Mouse (Mus musculus): Measurements from ENCODE around the gene Saa1. TPM values are rescaled to one million over a fixed set of nuclear protein-coding genes. Genes with fewer than 3 reads are reported as not detected.
A peak's percentile ranks its signal among the peaks of the same experiment; 100 is the strongest.
"Not testable (repeated sequence)": the region's sequence is repeated elsewhere in the genome, so short reads cannot be mapped to it uniquely, and the experiment has no call there.

Saa1 gene
- not detected in 2 replicates for polyA plus RNA-seq (2014; fragmentation: Nextera tagmentation; extraction: Ambion mirVana)

- DNase-seq; H3K9ac ChIP-seq; H3K4me3 ChIP-seq (ENCODE audit: low read depth, low read length); H3K4me2 ChIP-seq; ATAC-seq (ENCODE audit: insufficient read depth); H3K9me3 ChIP-seq (ENCODE audit: low read depth, low read length); H3K27ac ChIP-seq (ENCODE audit: low read depth); H3K4me1 ChIP-seq (ENCODE audit: insufficient read depth); H3K36me3 ChIP-seq (ENCODE audit: insufficient read depth); H3K27me3 ChIP-seq (ENCODE audit: insufficient read depth, low read length): not testable (repeated sequence)
- WGBS, result 62% methylated on average over 3 of the region's 3 CpGs
These were observed at the start of gene Saa1 for GRCm38 (mm10) chr7:46742880-46743279. Saa1 (minus strand) TSS chr7:46742980.

- Histone ChIP-seq H3K27ac (ENCODE audit: low read depth) (no peak overlapping the region), H3K4me2 (no peak overlapping the region), H3K36me3 (ENCODE audit: insufficient read depth) (peaks cover 44% of the 10 kb centered on the region), H3K4me1 (ENCODE audit: insufficient read depth) (no peaks in the 10 kb centered on the region), H3K9ac (no peak overlapping the region), H3K9me3 (ENCODE audit: low read depth, low read length) (no peaks in the 10 kb centered on the region), H3K4me3 (ENCODE audit: low read depth, low read length) (no peak overlapping the region), H3K27me3 (ENCODE audit: insufficient read depth, low read length) (no peaks in the 10 kb centered on the region)
- WGBS, result 85% methylated on average over 5 of the region's 5 CpGs
- ATAC-seq (ENCODE audit: insufficient read depth) (no peak), DNase-seq (no peak)
- TF ChIP-seq CTCF (IDR thresholded peaks at IDR 0.05; ENCODE audit: low read depth), result no peak
These were observed 46.5 kb upstream of the Saa1 start for GRCm38 (mm10) chr7:46789177-46789849.

GRCm38 (mm10) chr7:46770706-46771105 lies 27.9 kb upstream of the Saa1 start:
- Histone ChIP-seq H3K4me1 (ENCODE audit: insufficient read depth) (no peaks in the 10 kb centered on the region; the same call in 1 of the 2 replicates), H3K4me3 (ENCODE audit: low read depth, low read length) (no peak overlapping the region), H3K9me3 (ENCODE audit: low read depth, low read length) (no peaks in the 10 kb centered on the region), H3K36me3 (ENCODE audit: insufficient read depth) (peaks cover 77% of the 10 kb centered on the region), H3K27me3 (ENCODE audit: insufficient read depth, low read length) (no peaks in the 10 kb centered on the region), H3K4me2 (no peak overlapping the region), H3K27ac (ENCODE audit: low read depth) (no peak overlapping the region), H3K9ac (no peak overlapping the region)
- DNase-seq, result peak; percentile 87
- ATAC-seq (ENCODE audit: insufficient read depth), result peak; percentile 52; the same call in 1 of the 2 replicates
- 59% methylated on average over 4 of the region's 4 CpGs for WGBS
- peak; percentile 99 for TF ChIP-seq CTCF (IDR thresholded peaks at IDR 0.05; ENCODE audit: low read depth)

- DNase-seq, result no peak
- Histone ChIP-seq H3K36me3 (ENCODE audit: insufficient read depth) (peaks cover 69% of the 10 kb centered on the region), H3K4me1 (ENCODE audit: insufficient read depth) (no peaks in the 10 kb centered on the region; the same call in 1 of the 2 replicates), H3K27me3 (ENCODE audit: insufficient read depth, low read length) (no peaks in the 10 kb centered on the region), H3K4me2 (no peak overlapping the region), H3K4me3 (ENCODE audit: low read depth, low read length) (no peak overlapping the region), H3K9me3 (ENCODE audit: low read depth, low read length) (no peaks in the 10 kb centered on the region), H3K27ac (ENCODE audit: low read depth) (peak overlapping the region; percentile 77; the same call in 1 of the 2 replicates), H3K9ac (no peak overlapping the region)
- no peak for ATAC-seq (ENCODE audit: insufficient read depth)
- no peak for TF ChIP-seq CTCF (IDR thresholded peaks at IDR 0.05; ENCODE audit: low read depth)
- WGBS, result 84% methylated on average over 7 of the region's 7 CpGs
These were observed 25.7 kb upstream of the Saa1 start for GRCm38 (mm10) chr7:46768451-46768850.

DNA sequence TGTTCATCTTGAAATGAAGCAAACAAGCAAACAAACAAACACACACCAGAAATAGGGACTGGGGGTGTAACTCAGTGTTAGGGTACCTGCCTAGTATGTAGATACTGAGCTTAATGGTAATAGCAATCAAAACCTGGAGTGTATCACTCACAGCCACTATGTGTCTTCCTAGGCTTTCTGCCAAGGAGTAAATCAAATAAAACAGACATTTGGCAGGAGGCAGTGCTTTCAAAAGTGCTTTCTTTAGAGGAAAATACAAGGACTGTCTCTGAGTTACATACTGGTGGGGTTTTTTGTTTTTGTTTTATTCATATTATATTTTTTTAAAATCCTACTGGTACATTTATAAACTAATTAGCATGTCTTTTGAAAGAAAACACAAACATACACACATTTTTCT lies 24.6 kb upstream of the Saa1 start:
- no peak for TF ChIP-seq CTCF (IDR thresholded peaks at IDR 0.05; ENCODE audit: low read depth)
- no peak overlapping the region for H3K9ac ChIP-seq
- peak overlapping the region; percentile 77; the same call in 1 of the 2 replicates for H3K27ac ChIP-seq (ENCODE audit: low read depth)
- no peak overlapping the region for H3K4me3 ChIP-seq (ENCODE audit: low read depth, low read length)
- H3K36me3 ChIP-seq (ENCODE audit: insufficient read depth), result peaks cover 71% of the 10 kb centered on the region
- no peaks in the 10 kb centered on the region; the same call in 1 of the 2 replicates for H3K4me1 ChIP-seq (ENCODE audit: insufficient read depth)
- H3K27me3 ChIP-seq (ENCODE audit: insufficient read depth, low read length), result no peaks in the 10 kb centered on the region
- H3K4me2 ChIP-seq, result no peak overlapping the region
- ATAC-seq (ENCODE audit: insufficient read depth) (peak; percentile 53; the same call in 1 of the 2 replicates), DNase-seq (peak; percentile 75)
- no peaks in the 10 kb centered on the region for H3K9me3 ChIP-seq (ENCODE audit: low read depth, low read length)

DNA sequence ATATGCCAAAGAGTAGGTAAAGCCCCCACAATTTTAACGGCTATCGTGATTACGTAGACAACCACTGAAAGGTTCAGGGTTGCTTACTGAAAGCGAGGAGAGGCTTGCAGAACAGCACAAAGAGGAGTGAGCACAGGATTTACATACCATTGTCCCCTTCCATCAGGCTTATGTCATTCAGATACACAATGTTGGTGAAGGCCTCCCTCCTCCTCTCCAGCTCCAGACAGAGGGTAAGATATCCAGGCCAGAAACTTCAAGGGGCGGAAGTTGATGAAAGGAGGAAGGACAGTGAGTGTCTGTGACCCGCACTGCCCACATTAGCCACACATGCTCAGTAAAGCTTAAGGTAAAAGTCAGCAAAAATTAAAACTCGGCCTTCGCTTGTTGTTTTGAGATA lies 21.9 kb upstream of the Saa1 start:
- no peak for ATAC-seq (ENCODE audit: insufficient read depth)
- WGBS, result 90% methylated on average over 8 of the region's 8 CpGs
- no peak for TF ChIP-seq CTCF (IDR thresholded peaks at IDR 0.05; ENCODE audit: low read depth)

GRCm38 (mm10) chr7:46762601-46763000 lies 19.8 kb upstream of the Saa1 start:
- 91% methylated on average over 5 of the region's 5 CpGs for WGBS
- DNase-seq (no peak), ATAC-seq (ENCODE audit: insufficient read depth) (no peak)
- Histone ChIP-seq H3K27me3 (ENCODE audit: insufficient read depth, low read length) (no peaks in the 10 kb centered on the region), H3K9me3 (ENCODE audit: low read depth, low read length) (no peaks in the 10 kb centered on the region), H3K9ac (no peak overlapping the region), H3K4me3 (ENCODE audit: low read depth, low read length) (no peak overlapping the region), H3K4me2 (no peak overlapping the region), H3K27ac (ENCODE audit: low read depth) (no peak overlapping the region), H3K36me3 (ENCODE audit: insufficient read depth) (peaks cover 65% of the 10 kb centered on the region), H3K4me1 (ENCODE audit: insufficient read depth) (no peaks in the 10 kb centered on the region)
- no peak for TF ChIP-seq CTCF (IDR thresholded peaks at IDR 0.05; ENCODE audit: low read depth)

More for the DNA sequence above, 21.9 kb upstream of the Saa1 start:
- no peak overlapping the region for H3K27ac ChIP-seq (ENCODE audit: low read depth)
- H3K9me3 ChIP-seq (ENCODE audit: low read depth, low read length), result no peaks in the 10 kb centered on the region
- H3K4me1 ChIP-seq (ENCODE audit: insufficient read depth), result no peaks in the 10 kb centered on the region; the same call in 1 of the 2 replicates
- H3K4me2 ChIP-seq, result no peak overlapping the region
- H3K36me3 ChIP-seq (ENCODE audit: insufficient read depth), result peaks cover 77% of the 10 kb centered on the region
- no peaks in the 10 kb centered on the region for H3K27me3 ChIP-seq (ENCODE audit: insufficient read depth, low read length)
- DNase-seq, result no peak
- H3K4me3 ChIP-seq (ENCODE audit: low read depth, low read length), result no peak overlapping the region
- H3K9ac ChIP-seq, result no peak overlapping the region

All from lung, embryonic 14.5 days (tissue).